Mouse (Mus musculus) left cerebral cortex, postnatal 25 days (tissue): ENCODE data around the gene Lamtor1. TPM values are rescaled to one million over a fixed set of nuclear protein-coding genes. Genes with fewer than 3 reads are reported as not detected.
"Not testable (repeated sequence)": the region's sequence is repeated elsewhere in the genome, so short reads cannot be mapped to it uniquely, and the experiment has no call there.

Experiments
- DNase-seq, 2 experiments: peaks; one replicate each; pipeline ENCODE4 v3.0.0; 2022; ENCODE audit warnings: low spot score in 2 of 2, mixed read lengths in 1 of 2
- intact Hi-C: fragments of 180-260 bp; cut with DNase I; formaldehyde crosslinking; loops from one replicate; pipeline ENCODE4 v1.15.1; 2025
- total RNA-seq, 2 experiments: library from RNA; stranded (reverse); gene quantifications; 2 replicates each; pipeline ENCODE4 v1.2.3; 2021

Gene Lamtor1
- total RNA-seq, 2 experiments from 2014 or later, result 97.2 to 99.6 TPM

- intact Hi-C loops, DNase-seq: not testable (repeated sequence)
Observed at GRCm38 (mm10) chr7:101949008-101949407, 43.3 kb downstream of the Lamtor1 start.

- no peak for DNase-seq
- intact Hi-C loops, result no loop called here
Observed at GRCm38 (mm10) chr7:101951648-101952047, 45.9 kb downstream of the Lamtor1 start.

GRCm38 (mm10) chr7:101952098-101952497, 46.4 kb downstream of the Lamtor1 start:
- DNase-seq, result no peak
- intact Hi-C loops, result no loop called here

- intact Hi-C loops, result no loop called here
- DNase-seq, result peak; percentile 18 to 78
Observed at GRCm38 (mm10) chr7:101954163-101954562, 48.5 kb downstream of the Lamtor1 start.

GRCm38 (mm10) chr7:101955276-101955675, 49.6 kb downstream of the Lamtor1 start:
- intact Hi-C loops, result no loop called here
- no peak for DNase-seq

GRCm38 (mm10) chr7:101955862-101956261, 50.2 kb downstream of the Lamtor1 start:
- DNase-seq, result no peak
- intact Hi-C loops, result no loop called here

GRCm38 (mm10) chr7:101956481-101956880, 50.8 kb downstream of the Lamtor1 start:
- intact Hi-C loops, result no loop called here
- DNase-seq, result no peak

- DNase-seq, result no peak
- intact Hi-C loops, result no loop called here
Observed at GRCm38 (mm10) chr7:101956911-101957310, 51.2 kb downstream of the Lamtor1 start.

GRCm38 (mm10) chr7:101962829-101963228, 57.1 kb downstream of the Lamtor1 start:
- intact Hi-C loops, result no loop called here
- DNase-seq, result no peak

- intact Hi-C loops, result no loop called here
- DNase-seq, result no peak
Observed at GRCm38 (mm10) chr7:101963621-101964020, 57.9 kb downstream of the Lamtor1 start.

- DNase-seq, result no peak
- intact Hi-C loops, result no loop called here
Observed at GRCm38 (mm10) chr7:101964551-101964950, 58.8 kb downstream of the Lamtor1 start.

- intact Hi-C loops, result no loop called here
- no peak for DNase-seq
Observed at GRCm38 (mm10) chr7:101965606-101966005, 59.9 kb downstream of the Lamtor1 start.

GRCm38 (mm10) chr7:101967256-101967655, 61.6 kb downstream of the Lamtor1 start:
- peak in 1 of 2 experiments; percentile 55 for DNase-seq
- intact Hi-C loops, result no loop called here

- DNase-seq, result no peak
- intact Hi-C loops, result no loop called here
Observed at GRCm38 (mm10) chr7:101968751-101969150, 63.0 kb downstream of the Lamtor1 start.

GRCm38 (mm10) chr7:101969694-101970428, 64.2 kb downstream of the Lamtor1 start:
- DNase-seq, result peak; percentile 85 to 89
- intact Hi-C loops, result loop anchor here (2.0 kb wide), 1 partner anchor 35 kb away; the partner anchor contains the start of gene Numa1

GRCm38 (mm10) chr7:101970429-101970775, 64.7 kb downstream of the Lamtor1 start:
- intact Hi-C loops, result loop anchor here (2.0 kb wide), 1 partner anchor 36 kb away; the partner anchor contains the start of gene Numa1
- DNase-seq, result peak; percentile 90 to 92

GRCm38 (mm10) chr7:101970821-101971461, 65.2 kb downstream of the Lamtor1 start:
- intact Hi-C loops, result loop anchor here (2.0 kb wide), 1 partner anchor 36 kb away; the partner anchor contains the start of gene Numa1

GRCm38 (mm10) chr7:101971721-101972120, 66.0 kb downstream of the Lamtor1 start:
- intact Hi-C loops, result loop anchor here (2.0 kb wide), 1 partner anchor 37 kb away; the partner anchor contains the start of gene Numa1

More at GRCm38 (mm10) chr7:101970821-101971461, 65.2 kb downstream of the Lamtor1 start:
- peak; percentile 74 to 82 for DNase-seq

GRCm38 (mm10) chr7:101973730-101974129, 68.0 kb downstream of the Lamtor1 start:
- DNase-seq, result no peak
- intact Hi-C loops, result no loop called here

More at GRCm38 (mm10) chr7:101971721-101972120, 66.0 kb downstream of the Lamtor1 start:
- DNase-seq, result no peak

GRCm38 (mm10) chr7:101974505-101974904, 68.8 kb downstream of the Lamtor1 start:
- intact Hi-C loops, result no loop called here
- peak in 1 of 2 experiments; percentile 25 for DNase-seq
